Mouse (Mus musculus) spleen, adult 2 months (tissue): ENCODE results near the gene Tmem132e. TPM values are rescaled to one million over a fixed set of nuclear protein-coding genes. Genes with fewer than 3 reads are reported as not detected.

Source experiments
- DNase-seq, 2 experiments: peaks; one replicate each; pipeline versions ENCODE4 v3.0.0 to v3.0.0-alpha.2; 2012 to 2021; ENCODE audit warnings: low spot score in 2 of 2, low read depth in 1 of 2
- H3K27ac ChIP-seq: fragments of 200-500 bp; 2 replicates; pipeline ENCODE4 v1.5.1; 2012; ENCODE audit warnings: low read length, inconsistent platforms; ENCODE audit not compliant: insufficient read depth
- H3K27me3 ChIP-seq: fragments of 200-500 bp; 2 replicates; pipeline ENCODE4 v1.6.1; 2012; ENCODE audit warnings: mild to moderate bottlenecking, moderate library complexity, low read length, inconsistent platforms; ENCODE audit not compliant: control insufficient read depth, insufficient read depth
- H3K36me3 ChIP-seq: fragments of 200-500 bp; 2 replicates; pipeline ENCODE4 v1.6.1; 2012; ENCODE audit warnings: mild to moderate bottlenecking, low read length, inconsistent platforms; ENCODE audit not compliant: control insufficient read depth, insufficient read depth
- H3K4me1 ChIP-seq: fragments of 200-500 bp; 2 replicates; pipeline ENCODE4 v1.6.1; 2011; ENCODE audit warnings: inconsistent platforms; ENCODE audit not compliant: control insufficient read depth, insufficient read depth, insufficient read length
- H3K4me3 ChIP-seq: fragments of 200-500 bp; 2 replicates; pipeline ENCODE4 v1.5.1; 2011; ENCODE audit warnings: mild to moderate bottlenecking, inconsistent platforms; ENCODE audit not compliant: insufficient read depth, insufficient read length; ENCODE audit errors: extremely low read depth
- CTCF ChIP-seq: fragments of 200-500 bp; IDR thresholded peaks from 2 replicates; pipeline ENCODE4 v1.5.1; 2011; ENCODE audit warnings: mild to moderate bottlenecking, inconsistent platforms; ENCODE audit not compliant: insufficient read depth, insufficient read length, insufficient replicate concordance; ENCODE audit errors: extremely low read depth
- POLR2A ChIP-seq: fragments of 200-500 bp; IDR thresholded peaks from 2 replicates; pipeline ENCODE4 v1.6.1; 2011; ENCODE audit warnings: low read depth, low read length, inconsistent platforms
- WGBS: fragments of 180-500 bp; shearing (Covaris S2); methylation state at CpG from one replicate; pipeline ENCODE4 v1.1.7; 2018; 5-methylcytosine and 5-hydroxymethylcytosine counted together
- polyA plus RNA-seq: library from polyadenylated mRNA; depleted of rRNA; stranded (reverse); fragments of >200 nt; gene quantifications from 2 replicates; pipeline ENCODE4 v1.2.3, GENCODE M21; 2012

Gene Tmem132e
- polyA plus RNA-seq, 1 experiment: 0.23 TPM

DNA sequence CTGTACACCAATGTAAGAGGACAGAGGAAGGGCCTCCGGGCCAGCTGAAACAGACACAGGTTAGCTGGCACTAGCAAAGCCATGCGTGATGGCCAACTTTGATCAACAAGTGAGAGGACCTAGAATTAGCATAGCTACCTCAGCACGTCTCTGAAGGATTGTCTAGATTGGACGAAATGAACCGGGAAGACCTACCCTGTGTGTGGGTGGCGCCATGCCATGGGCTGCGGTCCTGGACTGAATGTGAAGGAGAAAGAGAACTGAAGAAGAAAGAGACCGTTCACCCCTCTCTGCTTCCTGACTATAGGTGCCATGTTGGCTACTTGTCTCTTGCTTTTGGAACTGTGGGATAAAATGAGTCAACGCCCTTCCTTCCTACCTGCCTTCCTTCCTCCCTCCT is 76.8 kb downstream of the Tmem132e start:
- no peak for TF ChIP-seq POLR2A

DNA sequence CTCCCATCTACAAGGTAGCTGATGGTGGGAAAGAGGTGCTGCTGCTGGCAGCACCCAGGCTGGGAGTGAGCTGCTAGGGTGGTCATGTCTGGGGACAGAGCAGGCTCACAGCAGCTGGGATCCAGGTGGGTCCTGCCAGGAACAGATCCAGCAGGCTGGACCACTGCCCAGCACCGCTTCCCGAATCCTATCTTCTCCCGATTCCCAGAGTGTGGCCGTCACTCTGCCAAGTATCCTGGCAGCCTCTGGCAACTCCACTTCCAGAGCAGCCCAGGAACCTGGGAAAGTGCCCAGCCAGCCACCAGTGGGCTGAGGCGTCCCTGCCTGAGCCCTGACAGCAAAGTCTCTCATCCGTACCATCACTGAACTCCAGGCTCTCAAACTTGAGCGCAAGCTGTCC is 78.5 kb downstream of the Tmem132e start:
- no peak overlapping the region for H3K4me3 ChIP-seq
- no peak for DNase-seq
- WGBS: 87% methylated on average over 7 of the region's 7 CpGs
- no peak for TF ChIP-seq CTCF
- no peak for TF ChIP-seq POLR2A
- H3K27ac ChIP-seq: no peak overlapping the region
- H3K4me1 ChIP-seq: no peaks in the 10 kb centered on the region
- no peaks in the 10 kb centered on the region for H3K36me3 ChIP-seq
- no peaks in the 10 kb centered on the region for H3K27me3 ChIP-seq

More for the DNA sequence above, 76.8 kb downstream of the Tmem132e start:
- H3K36me3 ChIP-seq: no peaks in the 10 kb centered on the region
- WGBS: 89% methylated on average over 9 of the region's 9 CpGs
- no peak for DNase-seq
- no peaks in the 10 kb centered on the region for H3K4me1 ChIP-seq
- H3K27ac ChIP-seq: no peak overlapping the region
- no peaks in the 10 kb centered on the region for H3K27me3 ChIP-seq
- H3K4me3 ChIP-seq: no peak overlapping the region

DNA sequence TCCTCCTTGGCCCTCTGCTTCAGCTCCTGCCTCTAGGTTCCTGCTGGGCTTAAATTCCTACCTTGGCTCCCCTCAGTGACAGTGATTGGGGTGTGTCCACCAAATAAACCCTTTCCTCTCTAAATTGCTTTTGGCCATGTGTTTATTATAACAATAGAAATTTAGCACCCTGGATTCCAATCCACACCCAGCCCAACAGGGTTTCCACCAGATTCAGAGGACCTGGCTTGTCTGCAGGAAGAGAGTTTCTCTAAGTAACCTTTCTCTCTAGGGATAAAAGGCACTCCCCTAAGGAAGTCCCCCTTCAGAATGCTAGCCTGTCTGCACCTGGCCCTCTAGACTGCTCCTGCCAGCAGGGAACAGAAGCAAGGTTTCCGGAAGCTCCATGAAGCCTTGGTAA is 82.4 kb downstream of the Tmem132e start:
- WGBS: 73% methylated on average over 1 of the region's 1 CpGs
- Histone ChIP-seq H3K27me3 (no peaks in the 10 kb centered on the region), H3K36me3 (no peaks in the 10 kb centered on the region), H3K27ac (no peak overlapping the region), H3K4me3 (no peak overlapping the region), H3K4me1 (no peaks in the 10 kb centered on the region)
- TF ChIP-seq POLR2A (no peak), CTCF (no peak)
- no peak for DNase-seq

DNA sequence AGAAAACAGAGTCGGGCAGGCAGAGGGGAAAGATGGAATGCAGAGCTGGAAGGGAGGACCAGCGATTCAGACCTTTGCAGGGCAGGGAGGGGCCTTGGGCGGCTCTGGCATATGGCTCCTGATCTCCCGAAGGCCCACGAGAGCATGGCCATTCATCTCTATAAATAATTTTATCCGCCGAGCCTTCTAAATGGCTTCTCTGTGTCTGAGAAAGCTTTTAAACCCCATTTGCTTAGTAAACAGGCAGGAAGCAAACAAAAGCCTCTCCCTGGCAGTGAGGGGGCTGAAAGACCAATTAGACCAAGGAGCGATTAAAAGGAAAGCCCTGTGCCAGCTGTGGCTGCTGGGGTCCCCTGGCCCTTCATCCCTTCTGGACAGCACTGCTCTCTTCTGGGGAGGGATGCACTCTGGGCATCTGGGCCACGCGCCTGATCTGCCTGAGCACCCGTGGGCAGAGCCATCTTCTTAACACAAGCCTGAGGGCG is 84.5 kb downstream of the Tmem132e start:
- WGBS: 59% methylated on average over 12 of the region's 12 CpGs

DNA sequence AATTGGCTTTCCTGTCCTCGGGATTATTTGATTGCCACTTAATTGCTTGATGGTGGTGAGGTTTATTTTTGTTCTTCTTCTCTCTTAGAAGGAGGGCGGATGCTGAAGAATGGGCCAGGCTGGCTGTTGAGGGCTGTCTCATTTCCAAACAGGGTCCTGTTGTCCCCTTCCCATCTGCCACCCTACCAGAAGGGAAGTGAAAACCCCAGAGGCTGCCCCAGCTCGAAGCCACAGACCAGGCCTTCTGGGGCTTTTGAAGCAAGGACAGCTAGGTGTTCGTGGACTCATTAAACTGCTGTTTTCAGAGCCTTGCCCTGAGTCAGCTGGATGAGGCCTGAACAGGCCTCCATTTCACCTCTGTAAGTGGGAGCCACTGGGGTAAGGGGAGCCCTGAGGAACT is 87.4 kb downstream of the Tmem132e start:
- TF ChIP-seq CTCF (no peak), POLR2A (no peak)
- Histone ChIP-seq H3K4me1 (no peaks in the 10 kb centered on the region), H3K36me3 (no peaks in the 10 kb centered on the region), H3K27me3 (no peaks in the 10 kb centered on the region), H3K4me3 (no peak overlapping the region), H3K27ac (no peak overlapping the region)
- 40% methylated on average over 4 of the region's 4 CpGs for WGBS
- no peak for DNase-seq

More for the DNA sequence above, 84.5 kb downstream of the Tmem132e start:
- TF ChIP-seq POLR2A: no peak
- TF ChIP-seq CTCF: no peak
- DNase-seq: no peak
- Histone ChIP-seq H3K4me3 (no peak overlapping the region), H3K27me3 (no peaks in the 10 kb centered on the region), H3K27ac (no peak overlapping the region), H3K36me3 (no peaks in the 10 kb centered on the region), H3K4me1 (no peaks in the 10 kb centered on the region)

DNA sequence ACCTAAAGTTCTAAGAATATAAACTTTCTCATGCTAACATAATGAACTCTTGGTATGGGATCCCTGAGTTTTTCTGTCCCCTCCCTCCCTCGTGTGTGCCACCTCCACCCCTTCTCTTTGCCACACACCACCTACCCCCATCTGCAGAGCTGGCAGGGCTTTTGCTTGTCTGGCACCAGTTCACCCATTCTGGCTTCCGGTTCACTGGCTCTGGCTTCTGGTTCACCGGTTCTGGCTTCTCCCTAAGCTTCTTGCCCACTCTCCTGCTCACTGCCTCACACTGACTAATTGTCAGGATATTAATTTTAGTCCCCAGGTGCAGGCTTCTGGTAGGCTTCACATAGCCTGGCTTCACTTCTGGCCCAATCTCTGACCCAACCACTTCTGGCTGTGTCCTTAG is 88.7 kb downstream of the Tmem132e start:
- H3K4me1 ChIP-seq: no peaks in the 10 kb centered on the region
- DNase-seq: no peak
- no peak for TF ChIP-seq CTCF
- no peak for TF ChIP-seq POLR2A
- H3K4me3 ChIP-seq: no peak overlapping the region
- WGBS: 78% methylated on average over 3 of the region's 3 CpGs
- no peaks in the 10 kb centered on the region for H3K36me3 ChIP-seq
- no peaks in the 10 kb centered on the region for H3K27me3 ChIP-seq
- no peak overlapping the region for H3K27ac ChIP-seq

DNA sequence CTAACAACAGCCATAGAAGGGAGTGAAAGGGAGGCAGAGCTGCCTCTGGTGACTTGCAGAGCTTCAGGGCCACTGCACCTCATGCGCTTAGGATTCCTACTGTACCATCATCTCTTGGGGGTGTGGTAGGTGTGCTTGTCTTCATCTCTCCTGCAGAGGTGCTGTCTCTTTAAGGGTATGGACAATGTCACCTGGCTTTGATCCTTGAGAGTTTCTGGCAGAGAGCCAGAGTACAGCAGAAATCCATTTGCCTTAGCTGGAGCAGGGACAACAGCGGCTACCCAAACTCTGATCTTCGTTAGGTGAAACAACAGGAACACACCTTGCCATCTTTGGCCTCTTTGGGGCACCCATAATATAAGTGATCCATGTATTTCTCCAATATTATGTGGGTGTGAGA is 92.2 kb downstream of the Tmem132e start:
- DNase-seq: no peak
- no peaks in the 10 kb centered on the region for H3K36me3 ChIP-seq
- H3K27ac ChIP-seq: no peak overlapping the region
- H3K4me1 ChIP-seq: no peaks in the 10 kb centered on the region
- WGBS: 91% methylated on average over 3 of the region's 3 CpGs
- no peaks in the 10 kb centered on the region for H3K27me3 ChIP-seq
- H3K4me3 ChIP-seq: no peak overlapping the region
- TF ChIP-seq CTCF: no peak
- no peak for TF ChIP-seq POLR2A
